Mouse (Mus musculus): ENCODE measurements at regions not wholly inside any gene's neighbourhood (a gene's known extent, or its start where the extent isn't known, plus 50 kb on each side); places are given as distances from the start of the nearest gene placed in this dataset.

- intact Hi-C loops (cut with DNase I) = no loop called here
- no peak for DNase-seq
Measured at GRCm38 (mm10) chr9:86211267-86211666, 253.5 kb downstream of the Ube2cbp start.

GRCm38 (mm10) chr9:86219669-86220068, 245.1 kb downstream of the Ube2cbp start:
- DNase-seq = no peak
- intact Hi-C loops (cut with DNase I) = no loop called here

- intact Hi-C loops (cut with DNase I) = no loop called here
- DNase-seq = no peak
Measured at GRCm38 (mm10) chr9:86224530-86224929, 240.2 kb downstream of the Ube2cbp start.

DNA sequence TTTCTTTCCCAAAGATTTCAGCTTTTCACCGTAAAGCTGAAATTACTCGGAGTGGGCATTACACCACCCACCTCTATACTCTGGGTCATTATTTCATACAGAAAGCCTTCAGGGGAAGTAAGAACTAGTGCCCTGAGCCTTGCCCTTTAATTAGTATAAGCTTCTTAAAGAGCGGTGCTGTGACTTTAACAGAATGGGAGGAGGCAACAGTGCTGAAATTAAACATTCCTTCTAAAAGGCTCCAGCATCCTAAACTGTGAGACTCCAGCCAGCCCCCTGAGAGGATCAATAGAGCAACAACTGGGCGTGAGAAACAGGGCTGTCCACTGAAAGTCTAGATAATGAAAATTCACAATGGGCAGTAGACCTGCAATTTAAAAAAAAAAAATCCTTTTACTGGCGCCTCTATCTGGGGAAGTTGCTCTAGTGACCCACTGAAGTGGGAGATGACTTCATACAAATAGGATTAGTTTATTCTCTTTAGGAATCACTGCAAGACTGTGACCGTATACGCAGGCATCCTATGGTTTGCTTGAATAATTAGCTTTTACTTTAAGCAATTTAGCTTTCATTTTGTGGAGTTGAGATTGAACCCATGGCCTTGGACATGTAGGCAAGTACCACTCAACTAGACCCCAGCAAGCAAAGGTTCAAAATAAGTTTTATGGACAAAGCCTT, 233.9 kb downstream of the Ube2cbp start:
- DNase-seq = no peak
- intact Hi-C loops (cut with DNase I) = no loop called here

DNA sequence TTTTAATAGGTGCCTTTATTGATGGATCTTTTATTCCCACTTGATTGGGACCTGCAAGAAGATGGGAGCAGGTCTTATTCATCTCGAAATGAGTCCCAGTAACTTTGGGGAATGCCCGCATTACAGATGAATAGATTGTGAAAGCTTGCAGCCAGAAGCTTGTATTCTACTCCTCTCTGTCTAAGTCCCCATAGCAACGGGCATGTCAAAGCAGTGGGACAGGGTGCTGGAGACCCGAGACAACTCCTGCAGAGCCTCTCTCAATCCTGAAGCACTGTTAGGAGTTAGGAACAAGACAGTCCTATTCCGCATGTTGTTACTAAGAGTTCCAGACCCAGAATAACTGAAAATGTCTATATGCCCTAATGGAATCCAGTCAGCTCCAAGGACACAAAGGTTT, 233.1 kb downstream of the Ube2cbp start:
- intact Hi-C loops (cut with DNase I) = no loop called here
- no peak for DNase-seq

DNA sequence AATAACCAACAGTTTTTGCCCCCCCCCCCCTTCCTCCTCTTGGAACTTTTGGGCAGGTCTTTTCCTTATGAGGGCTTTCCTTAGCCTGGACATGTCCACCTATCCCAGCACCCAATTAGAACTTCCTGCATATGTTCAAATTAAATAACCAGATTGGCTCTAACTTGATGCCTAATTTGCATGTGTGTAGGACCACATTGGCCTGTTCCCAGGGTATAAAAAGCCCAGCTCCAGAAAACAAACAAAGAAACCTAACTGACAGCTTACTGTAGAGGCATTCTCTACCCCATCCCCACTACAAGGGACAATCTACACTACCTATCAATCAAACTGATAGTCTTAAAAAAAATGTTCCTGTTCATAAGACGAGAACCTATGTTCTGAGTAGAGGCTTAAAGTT, 232.6 kb downstream of the Ube2cbp start:
- intact Hi-C loops (cut with DNase I) = no loop called here
- DNase-seq = no peak

GRCm38 (mm10) chr9:86233775-86234174, 231.0 kb downstream of the Ube2cbp start:
- DNase-seq = no peak
- intact Hi-C loops (cut with DNase I) = no loop called here

DNA sequence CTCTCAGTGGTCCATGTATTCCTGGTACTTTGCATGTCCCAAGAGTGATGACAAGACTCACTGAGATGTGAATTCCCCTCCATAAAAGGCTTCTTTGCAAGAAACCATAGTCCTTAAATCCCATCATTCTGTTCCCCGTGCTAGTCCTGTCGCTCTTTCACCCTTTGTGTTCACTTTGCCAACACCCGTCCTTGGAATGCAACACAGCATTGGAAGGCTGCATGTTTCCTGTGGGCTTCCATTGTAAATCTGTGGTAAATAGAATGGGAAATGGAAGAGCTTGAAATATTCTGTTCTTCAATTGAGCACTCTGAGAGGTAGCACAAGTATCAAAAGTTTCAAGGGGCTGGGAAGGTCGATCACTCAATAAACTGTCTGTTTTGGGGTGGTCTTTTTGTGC, 226.1 kb downstream of the Ube2cbp start:
- no peak for DNase-seq
- intact Hi-C loops (cut with DNase I) = no loop called here

GRCm38 (mm10) chr9:86240287-86240686, 224.5 kb downstream of the Ube2cbp start:
- DNase-seq = no peak
- intact Hi-C loops (cut with DNase I) = no loop called here

DNA sequence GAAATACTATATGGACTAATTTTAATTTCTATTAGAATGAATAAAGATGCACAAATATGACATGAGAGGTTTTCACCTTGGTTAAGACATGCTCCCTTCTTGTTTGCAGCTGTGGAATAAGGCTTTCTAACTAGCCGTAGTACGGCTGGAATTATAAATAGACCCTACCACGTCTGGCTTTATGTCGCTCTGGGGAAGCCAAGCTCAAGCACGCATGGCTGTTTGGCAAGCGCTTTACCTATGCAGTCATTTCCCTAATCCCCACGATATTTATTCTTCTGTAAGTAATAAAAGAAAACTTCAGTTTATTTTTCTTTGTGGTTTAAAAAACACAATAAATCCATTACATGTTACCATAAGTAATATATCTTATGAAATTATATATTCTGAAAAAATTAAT, 223.9 kb downstream of the Ube2cbp start:
- DNase-seq = no peak
- intact Hi-C loops (cut with DNase I) = no loop called here

DNA sequence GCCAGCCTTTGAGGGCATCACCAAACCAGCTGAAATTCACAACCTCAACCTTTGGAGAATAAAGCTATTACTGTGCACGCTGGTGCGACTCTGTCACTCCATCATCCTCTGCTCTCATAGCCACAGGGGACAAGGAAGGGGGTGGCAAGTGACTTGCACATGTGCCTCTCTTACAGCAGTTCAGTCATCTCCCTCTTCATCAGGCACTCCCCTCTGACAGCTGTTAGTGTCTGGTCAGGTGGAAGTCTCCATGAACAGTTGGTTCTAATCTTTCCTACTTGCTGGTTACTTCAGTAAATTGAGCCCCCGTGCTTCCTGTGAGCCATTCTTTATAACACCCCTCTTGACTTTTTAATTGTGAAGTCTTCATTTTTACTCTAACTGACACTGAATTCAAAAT, 214.6 kb downstream of the Ube2cbp start:
- intact Hi-C loops (cut with DNase I) = no loop called here
- no peak for DNase-seq

GRCm38 (mm10) chr9:86251331-86251730, 213.4 kb downstream of the Ube2cbp start:
- DNase-seq = no peak
- intact Hi-C loops (cut with DNase I) = no loop called here
